Mouse (Mus musculus): ENCODE results near the gene Hoxd12. TPM values are rescaled to one million over a fixed set of nuclear protein-coding genes. Genes with fewer than 3 reads are reported as not detected.

Gene Hoxd12
- total RNA-seq, 2 experiments from 2014 or later: not detected

DNA sequence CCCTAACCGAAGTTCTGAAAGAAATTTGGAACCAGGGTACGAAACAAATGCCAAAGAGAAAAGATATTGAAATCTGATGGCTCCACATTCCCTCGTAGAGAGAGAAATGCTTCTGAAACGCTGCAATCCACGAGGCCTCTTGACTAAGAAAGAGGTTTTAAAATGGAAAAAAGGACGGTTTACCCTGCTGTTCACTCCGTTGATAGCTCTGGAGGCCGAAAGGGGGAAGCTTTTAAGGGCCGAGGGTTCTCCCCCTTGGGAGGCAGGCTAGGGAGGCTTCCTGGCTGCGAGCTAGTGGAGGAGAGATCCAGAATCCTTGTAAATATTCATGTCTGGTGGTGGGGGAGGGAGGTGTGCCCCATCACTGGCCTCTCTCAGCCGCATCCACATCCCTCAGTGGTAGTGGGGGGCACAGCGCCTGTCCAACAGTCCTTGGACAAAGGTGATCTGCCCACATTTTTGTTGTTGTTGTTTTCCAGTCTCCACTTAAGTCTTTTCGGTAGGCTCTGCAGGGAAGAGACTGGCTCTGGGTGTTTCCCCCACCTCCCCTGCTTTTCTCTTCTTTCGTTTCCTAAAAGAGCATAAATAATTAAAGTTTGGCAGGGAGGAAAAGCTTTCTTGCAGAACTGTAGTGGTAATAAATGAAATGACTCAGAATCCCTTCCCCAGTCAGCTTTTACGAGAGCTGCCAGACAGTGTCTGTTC lies 4.2 kb downstream of the Hoxd12 start, which contains the start of gene Hoxd11:
Gene Hoxd11, plus strand, starts transcription at position 667 of the 705 bp plus-strand sequence.
- DNase-seq: no peak
- intact Hi-C loops (cut with DNase I; ENCODE audit: low total_unique reads): no loop called here

DNA sequence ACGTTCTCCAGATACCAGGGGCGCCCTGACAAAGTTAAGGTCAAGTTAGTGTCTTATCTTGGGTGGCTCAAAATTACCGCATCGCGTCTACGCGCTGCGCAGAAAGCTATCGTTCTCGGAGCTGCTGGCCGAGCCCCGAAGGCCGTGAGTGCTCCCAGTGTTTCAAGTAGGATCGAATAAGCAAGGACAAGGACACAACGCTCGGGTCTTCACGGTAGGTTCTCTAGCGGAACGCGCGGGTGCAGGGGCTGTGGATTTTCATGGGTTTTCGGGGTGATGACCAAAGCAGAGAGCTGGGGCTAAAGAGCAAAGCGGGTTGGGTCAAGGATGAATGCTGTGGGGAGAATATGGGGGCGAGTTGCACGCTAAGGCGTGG lies 4.8 kb downstream of the Hoxd12 start:
- intact Hi-C loops (cut with DNase I; ENCODE audit: low total_unique reads): no loop called here
- no peak for DNase-seq

DNA sequence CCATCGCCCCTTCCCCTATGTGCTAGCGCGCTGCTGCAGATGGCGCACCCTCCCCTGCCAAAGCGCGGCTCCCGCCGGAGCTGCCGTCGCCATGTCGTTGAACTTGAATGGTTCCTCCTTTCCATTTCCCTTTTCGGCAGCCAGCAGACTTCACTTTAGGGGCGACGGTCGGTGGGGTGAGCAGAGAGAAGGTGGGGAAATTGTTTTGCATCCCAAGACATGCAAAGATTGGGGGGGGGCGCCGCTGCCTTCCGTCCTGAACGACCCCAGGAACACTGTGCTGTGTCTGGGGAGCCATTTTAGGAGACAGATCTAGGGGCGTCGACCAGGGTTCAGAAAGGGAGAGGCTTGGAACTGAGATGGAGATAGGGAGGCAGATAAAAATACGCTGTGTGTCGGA lies 5.2 kb downstream of the Hoxd12 start:
- DNase-seq: no peak
- intact Hi-C loops (cut with DNase I; ENCODE audit: low total_unique reads): no loop called here

DNA sequence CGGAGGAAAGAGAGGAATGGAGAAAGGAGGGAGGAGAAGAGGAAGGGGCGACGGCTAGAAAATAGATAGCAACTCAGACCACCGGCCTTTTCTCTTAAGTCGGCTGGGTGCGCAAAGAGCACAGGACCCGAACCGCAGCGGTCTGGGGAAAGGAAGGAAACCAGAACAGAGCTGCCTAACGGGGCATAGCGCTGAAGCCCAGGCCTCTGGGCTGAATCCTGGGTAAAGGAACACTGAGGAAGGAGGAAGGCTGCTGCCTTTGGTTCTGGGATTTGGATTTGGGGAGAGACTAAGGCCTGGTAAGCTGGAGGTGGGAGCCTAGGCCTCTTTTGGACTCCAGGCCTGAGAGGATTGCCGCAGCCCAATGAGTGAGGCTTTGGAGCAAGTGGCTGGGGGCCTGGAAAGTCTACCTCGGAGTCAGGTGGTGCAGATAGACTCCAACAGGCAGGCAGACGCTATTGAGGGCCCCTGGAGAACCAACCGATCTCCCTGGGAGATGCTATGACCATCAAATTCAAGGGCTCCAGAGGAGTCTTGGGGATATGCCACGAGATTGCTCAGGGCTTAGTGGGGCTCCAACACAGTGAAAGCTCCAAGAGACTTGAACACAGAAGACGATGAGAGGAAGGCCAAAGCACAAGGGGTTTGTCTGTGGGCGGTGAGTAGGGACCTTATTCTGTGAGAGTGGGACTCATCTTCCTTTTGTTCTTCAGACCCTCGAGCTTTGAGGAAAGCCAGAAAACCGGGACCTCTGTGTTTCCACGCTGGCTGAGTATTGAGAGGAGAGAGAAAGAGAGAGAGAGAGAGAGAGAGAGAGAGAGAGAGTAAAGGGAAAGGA lies 6.0 kb downstream of the Hoxd12 start:
- no peak for DNase-seq
- intact Hi-C loops (cut with DNase I; ENCODE audit: low total_unique reads): no loop called here

DNA sequence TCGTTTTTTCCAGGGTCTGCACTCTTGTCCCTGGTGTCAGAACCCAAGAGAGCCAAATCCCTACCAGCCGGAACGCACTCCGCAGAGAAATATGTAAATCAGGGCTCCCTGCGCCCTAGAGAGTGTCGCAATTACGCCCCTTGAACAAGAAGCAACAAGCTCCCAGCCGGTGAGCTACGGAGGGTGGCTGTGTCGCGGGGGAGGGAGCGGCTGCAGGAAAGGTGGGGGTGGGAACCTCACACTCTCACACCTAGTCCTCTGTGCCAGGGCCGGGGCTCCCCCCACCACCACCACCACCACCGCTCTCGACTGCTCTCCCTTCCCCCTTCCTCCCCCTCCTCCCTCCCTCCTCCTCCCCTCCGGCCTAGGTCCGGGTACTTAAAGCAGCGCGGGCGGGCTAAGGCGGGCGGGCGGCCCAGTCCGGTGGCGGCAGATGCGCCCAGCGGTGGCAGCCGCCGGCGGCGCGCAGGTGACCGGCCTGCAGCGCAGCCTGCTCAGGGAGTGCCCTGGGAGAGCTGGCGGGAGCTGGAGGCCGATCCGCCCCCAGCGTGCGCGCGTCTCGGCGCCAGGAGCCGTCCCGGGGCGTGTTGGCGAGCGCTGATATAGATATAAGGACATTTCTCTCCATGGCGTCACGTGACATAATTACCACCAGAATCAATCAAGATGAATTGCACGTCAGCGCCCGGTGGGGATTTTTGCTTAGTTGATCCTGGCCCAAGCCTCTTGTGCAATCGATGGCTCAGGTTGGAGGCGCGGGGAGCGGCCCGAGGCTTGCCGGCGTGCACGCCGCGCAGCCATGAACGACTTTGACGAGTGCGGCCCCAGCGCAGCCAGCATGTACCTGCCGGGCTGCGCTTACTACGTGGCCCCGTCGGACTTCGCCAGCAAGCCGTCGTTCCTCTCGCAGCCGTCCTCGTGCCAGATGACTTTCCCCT lies 7.0 kb downstream of the Hoxd12 start:
- DNase-seq: no peak

DNA sequence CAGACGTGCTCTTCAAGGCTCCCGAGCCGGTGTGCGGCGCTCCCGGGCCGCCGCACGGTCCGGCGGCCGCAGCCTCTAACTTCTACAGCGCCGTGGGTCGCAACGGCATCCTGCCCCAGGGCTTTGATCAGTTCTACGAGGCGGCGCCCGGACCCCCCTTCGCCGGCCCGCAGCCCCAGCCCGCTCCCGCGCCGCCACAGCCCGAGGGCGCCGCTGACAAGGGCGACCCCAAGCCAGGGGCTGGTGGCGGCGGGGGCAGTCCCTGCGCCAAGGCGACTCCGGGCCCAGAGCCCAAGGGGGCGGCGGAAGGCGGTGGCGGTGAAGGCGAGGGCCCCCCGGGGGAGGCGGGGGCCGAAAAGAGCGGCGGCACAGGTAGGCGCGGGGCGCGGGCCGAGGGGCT lies 8.0 kb downstream of the Hoxd12 start:
- no peak for DNase-seq
- intact Hi-C loops (cut with DNase I; ENCODE audit: low total_unique reads): no loop called here

More for the DNA sequence above, 7.0 kb downstream of the Hoxd12 start:
- intact Hi-C loops (cut with DNase I; ENCODE audit: low total_unique reads): no loop called here

DNA sequence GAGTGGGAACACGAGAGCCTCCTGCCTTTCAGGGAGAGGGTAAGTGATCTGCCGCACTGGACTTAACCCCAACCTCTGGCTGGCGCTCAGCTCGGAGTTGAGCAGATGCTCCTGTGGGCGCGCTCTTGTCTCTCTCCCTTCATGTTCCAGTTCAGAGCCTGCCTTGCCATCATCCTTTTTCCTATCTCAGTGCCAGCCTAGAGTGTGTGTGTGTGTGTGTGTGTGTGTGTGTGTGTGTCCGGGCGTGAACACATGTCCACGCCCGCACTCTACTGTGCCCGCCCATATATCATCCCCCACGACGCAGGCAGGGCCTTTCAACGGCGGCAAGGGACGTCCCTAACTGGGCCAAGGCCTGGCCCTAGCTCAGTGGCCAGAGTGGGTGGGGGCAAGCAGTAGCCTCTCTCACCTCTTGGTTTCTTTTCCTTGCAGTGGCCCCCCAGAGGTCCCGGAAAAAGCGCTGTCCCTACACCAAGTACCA lies 8.7 kb downstream of the Hoxd12 start:
- intact Hi-C loops (cut with DNase I; ENCODE audit: low total_unique reads): no loop called here
- no peak for DNase-seq

- intact Hi-C loops (cut with DNase I; ENCODE audit: low total_unique reads): no loop called here
- no peak for DNase-seq
Measured at GRCm38 (mm10) chr2:74684106-74684505, 9.3 kb downstream of the Hoxd12 start.

GRCm38 (mm10) chr2:74685059-74685603 lies 10.3 kb downstream of the Hoxd12 start:
- intact Hi-C loops (cut with DNase I; ENCODE audit: low total_unique reads): no loop called here
- no peak for DNase-seq

DNA sequence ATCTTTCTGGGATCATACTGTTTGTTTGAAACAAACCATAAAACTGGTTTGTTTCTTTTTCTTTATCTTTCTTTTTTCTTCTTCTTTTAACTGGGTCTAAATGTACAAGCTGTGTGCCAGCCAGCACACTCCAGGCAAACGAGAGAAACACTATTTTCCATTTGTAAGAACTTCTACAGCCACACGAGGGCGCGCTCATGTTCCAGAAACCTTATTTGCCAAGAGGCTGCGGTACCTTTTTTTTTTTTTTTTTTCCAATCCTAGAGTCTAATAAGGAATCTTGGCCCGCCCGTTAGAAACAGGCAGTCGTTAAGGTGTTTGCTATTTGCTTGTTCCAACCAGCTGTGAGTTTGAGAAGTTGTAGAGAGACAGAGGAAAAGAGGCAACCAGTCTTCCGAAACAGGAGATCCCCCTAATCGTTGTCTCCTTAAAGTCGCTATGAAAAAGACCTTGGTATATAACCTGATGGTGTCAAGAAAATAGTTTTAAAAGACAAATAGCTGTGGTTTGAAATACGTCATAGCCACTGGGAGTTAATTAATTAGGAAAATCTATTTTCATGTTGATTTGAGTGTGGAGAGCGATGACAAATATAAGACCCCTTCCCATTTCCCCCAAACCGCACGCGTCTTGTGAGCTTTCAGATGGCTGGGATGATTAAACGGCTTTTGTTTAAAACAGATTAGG lies 11.6 kb downstream of the Hoxd12 start:
- no peak for DNase-seq
- intact Hi-C loops (cut with DNase I; ENCODE audit: low total_unique reads): no loop called here

- intact Hi-C loops (cut with DNase I; ENCODE audit: low total_unique reads): no loop called here
- no peak for DNase-seq
Measured at GRCm38 (mm10) chr2:74686988-74687697, 12.3 kb downstream of the Hoxd12 start.

DNA sequence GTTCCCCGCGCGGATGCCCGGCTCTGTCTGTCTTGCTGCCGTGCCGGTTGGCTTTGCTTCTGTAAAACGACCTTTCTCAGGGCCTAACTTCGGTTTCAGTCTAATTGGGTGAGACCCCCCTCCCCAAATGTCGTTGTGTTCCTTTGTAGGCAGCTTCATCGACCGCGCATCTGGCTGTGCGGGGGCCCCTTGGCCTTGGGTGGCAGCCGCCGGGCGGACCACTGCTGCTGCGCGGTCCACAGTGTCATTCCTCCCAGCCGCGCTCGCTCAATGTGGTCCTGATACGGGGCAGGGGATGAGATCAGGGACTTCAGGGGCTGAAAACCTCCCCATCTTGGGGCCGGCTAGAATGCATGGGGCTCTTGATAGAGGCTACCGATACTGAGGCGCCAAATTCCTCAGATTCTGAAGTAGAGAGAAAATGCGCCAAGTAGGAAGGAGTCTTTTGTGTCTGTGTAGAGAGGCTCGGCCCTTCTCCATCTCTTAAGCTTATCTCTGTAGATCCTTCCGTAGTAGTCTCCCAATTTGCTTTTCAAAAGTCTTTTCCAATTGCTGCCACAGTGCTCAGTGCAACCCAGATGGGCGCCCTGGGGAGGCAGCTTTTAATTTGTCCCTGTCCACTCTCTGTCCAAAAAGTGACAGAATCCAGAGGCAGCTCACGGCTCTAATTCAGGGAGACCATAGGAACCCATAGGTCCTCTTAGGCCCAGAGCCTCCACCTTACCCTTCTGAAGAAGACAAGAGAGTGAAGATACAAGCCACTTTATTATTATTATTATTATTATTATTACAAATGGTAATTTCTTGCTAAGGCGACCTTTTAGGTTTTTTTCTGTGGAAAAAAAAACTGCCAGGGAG lies 13.1 kb downstream of the Hoxd12 start:
- intact Hi-C loops (cut with DNase I; ENCODE audit: low total_unique reads): no loop called here
- no peak for DNase-seq

- intact Hi-C loops (cut with DNase I; ENCODE audit: low total_unique reads): no loop called here
- DNase-seq: no peak
Measured at GRCm38 (mm10) chr2:74688795-74689573, 14.2 kb downstream of the Hoxd12 start.

GRCm38 (mm10) chr2:74689574-74690337 lies 14.9 kb downstream of the Hoxd12 start:
- intact Hi-C loops (cut with DNase I; ENCODE audit: low total_unique reads): no loop called here
- DNase-seq: no peak

DNA sequence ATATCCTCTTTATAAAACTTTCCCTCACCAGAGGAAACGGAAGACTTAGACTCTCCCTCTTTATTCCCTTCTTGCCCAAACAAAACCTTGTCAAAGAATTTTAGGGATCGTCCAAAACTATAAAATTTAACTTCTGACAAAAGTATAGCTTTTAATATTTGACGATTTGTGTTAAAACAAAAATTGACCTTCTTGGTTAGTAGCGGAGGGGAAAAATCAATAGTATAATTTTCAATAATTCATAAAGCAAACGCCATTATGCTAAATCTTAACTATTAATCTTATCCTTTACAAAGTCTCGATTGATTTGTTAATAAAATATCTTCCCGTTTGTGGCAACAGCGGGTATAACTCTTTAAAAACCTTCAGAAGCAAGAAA lies 15.5 kb downstream of the Hoxd12 start:
- intact Hi-C loops (cut with DNase I; ENCODE audit: low total_unique reads): no loop called here
- DNase-seq: no peak

Data from gastrocnemius, postnatal 14 days (tissue).